Mouse (Mus musculus): ENCODE measurements around the gene Maf.

Gene Maf

GRCm38 (mm10) chr8:115707731-115708590, at the start of gene Maf:
TSS of gene Maf (minus strand) at chr8:115707794.
- DNase-seq (ENCODE audit: low spot score in 2 of 2), result peak; percentile 84 to 87

- DNase-seq (ENCODE audit: low spot score in 2 of 2), result no peak
These were observed 49.4 kb upstream of the Maf start for GRCm38 (mm10) chr8:115756965-115757364.

DNA sequence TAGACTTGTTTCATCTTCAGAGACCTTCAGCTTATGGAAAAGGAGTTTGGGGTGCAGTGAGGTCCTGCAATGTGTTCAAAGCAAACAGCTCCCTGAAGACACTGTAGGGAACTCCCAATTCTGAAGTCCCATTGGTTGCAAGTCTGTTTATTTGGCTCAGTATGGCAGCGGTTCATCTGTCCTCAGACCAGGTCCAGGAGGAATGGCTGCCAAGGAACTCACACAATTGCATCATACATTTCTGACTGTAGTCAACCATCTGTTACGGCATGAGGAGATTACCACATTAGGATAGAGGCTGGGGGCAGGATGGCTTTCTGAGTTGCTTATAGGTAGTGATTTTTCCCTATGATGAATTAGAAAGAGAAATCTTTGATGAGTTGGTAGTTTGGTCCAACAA, 48.4 kb upstream of the Maf start:
- DNase-seq (ENCODE audit: low spot score in 2 of 2), result no peak

- no peak for DNase-seq (ENCODE audit: low spot score in 2 of 2)
These were observed 47.1 kb upstream of the Maf start for GRCm38 (mm10) chr8:115754694-115755093.

DNA sequence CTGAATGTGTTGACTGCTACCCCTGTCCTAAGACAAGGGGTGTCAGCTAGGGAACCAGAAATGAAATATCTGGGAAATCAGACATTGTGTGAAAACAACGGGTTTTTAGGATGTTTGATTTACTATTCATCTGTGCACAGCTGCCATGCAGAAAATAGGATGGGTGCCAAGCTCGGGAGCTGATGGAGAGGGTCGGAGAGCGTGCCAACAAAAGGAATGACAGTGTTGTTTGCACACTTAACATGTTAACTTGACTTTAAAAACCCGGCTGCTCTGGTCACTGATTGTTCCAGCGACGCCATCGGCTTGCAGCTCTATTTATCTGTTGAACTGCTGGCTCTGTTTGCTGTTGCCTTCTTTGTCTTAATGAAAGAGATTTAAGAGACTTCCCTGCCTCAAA, 46.2 kb upstream of the Maf start:
- no peak for DNase-seq (ENCODE audit: low spot score in 2 of 2)

GRCm38 (mm10) chr8:115747426-115747825, 39.8 kb upstream of the Maf start:
- no peak for DNase-seq (ENCODE audit: low spot score in 2 of 2)

DNA sequence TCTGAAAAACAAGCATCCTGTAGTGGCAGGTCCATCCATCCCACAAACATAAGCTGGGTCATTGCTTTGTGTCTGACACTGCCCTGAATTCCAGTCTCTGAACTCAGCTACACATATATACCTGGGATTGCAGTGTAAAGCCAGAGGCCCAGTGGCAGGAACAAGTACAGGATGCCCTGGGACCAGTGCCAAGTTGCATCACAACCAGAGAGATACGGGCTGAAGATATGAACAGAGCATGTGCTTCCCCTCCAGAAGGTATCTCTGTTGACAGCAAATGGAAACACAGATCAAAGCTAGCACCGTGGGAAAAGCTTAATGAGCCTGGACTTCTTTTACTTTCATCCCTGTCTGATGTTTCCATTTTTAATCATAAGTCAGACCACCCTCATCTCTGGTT, 38.1 kb upstream of the Maf start:
- DNase-seq (ENCODE audit: low spot score in 2 of 2), result no peak

- DNase-seq (ENCODE audit: low spot score in 2 of 2), result no peak
These were observed 35.8 kb upstream of the Maf start for GRCm38 (mm10) chr8:115743441-115743840.

GRCm38 (mm10) chr8:115742646-115743045, 35.1 kb upstream of the Maf start:
- DNase-seq (ENCODE audit: low spot score in 2 of 2), result no peak

GRCm38 (mm10) chr8:115741964-115742363, 34.4 kb upstream of the Maf start:
- no peak for DNase-seq (ENCODE audit: low spot score in 2 of 2)

DNA sequence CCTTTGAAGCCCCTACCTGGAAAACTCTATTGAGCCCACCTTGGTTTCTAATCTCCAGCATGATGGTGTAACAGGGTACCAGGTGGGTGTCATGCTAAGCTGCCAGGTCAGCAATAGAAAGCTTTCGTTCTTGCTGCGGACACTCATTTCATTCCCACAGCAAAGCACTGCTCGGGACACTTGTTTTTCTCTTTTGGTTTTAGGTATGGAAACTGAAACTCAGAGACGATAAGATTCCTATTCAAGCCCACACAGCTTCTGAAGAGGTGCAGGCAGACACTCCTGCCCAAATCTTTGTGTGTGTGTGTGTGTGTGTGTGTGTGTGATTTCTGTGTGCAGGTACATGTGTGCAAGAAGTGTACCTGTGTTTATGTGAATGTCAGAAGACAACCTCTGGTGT, 32.2 kb upstream of the Maf start:
- no peak for DNase-seq (ENCODE audit: low spot score in 2 of 2)

- DNase-seq (ENCODE audit: low spot score in 2 of 2), result no peak
These were observed 24.8 kb upstream of the Maf start for GRCm38 (mm10) chr8:115732401-115732800.

DNA sequence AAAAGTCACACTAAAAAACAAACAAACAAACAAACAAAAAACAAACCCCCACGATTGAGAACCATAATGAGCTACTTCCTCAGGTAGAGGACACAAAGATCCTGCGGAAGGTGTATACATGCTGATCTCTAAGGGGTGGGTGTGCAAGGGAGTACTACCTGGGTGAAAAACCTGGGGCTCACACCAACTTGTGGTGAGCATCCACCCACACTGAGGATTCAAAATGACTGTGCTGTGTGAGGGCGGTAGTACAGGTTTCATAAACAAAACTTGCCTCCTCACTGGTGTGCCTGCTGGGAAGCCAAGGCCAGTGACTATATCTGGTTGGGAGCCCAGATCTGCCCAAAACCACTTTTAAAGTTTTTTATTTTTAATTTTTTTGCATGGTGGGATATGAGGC, 19.2 kb upstream of the Maf start:
- DNase-seq (ENCODE audit: low spot score in 2 of 2), result no peak

DNA sequence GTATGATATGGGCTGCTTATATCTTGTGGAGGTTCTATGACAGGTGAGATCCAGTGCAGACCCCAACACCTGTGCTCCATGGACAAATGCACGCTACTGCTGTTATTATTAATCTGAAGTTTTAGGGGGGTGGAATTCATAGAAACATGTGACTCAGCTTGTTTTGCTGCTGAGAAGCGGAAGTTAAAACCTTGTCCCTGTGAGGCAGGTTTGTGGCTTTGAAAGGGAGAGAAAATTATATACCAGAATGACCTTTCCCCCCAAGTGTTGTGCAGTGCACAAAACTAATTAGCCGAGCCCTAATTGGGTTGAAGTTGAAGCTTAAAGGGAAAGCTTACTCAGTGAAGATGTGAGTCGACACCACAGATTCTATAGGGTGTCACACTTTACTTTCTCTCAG, 18.6 kb upstream of the Maf start:
- DNase-seq (ENCODE audit: low spot score in 2 of 2), result no peak

DNA sequence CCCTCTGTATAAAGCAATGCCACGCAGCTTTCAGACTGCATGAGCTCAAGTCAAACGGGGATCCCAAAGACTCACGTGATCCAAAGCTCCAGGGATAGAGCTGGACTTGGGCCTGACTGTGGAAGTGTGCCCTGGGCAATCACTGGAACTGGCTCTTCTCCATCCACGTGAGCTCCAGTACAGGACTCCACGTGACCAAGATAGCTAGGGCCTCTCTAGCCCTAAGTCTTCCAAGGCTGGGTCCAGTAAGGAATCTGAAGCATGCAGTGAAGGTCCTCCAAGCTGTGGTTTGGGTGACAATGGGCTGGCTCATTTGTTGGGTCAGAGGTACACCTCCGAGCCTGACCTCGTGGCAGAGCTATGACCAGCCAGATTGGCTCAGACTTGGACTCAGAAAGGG, 11.5 kb upstream of the Maf start:
- no peak for DNase-seq (ENCODE audit: low spot score in 2 of 2)

DNA sequence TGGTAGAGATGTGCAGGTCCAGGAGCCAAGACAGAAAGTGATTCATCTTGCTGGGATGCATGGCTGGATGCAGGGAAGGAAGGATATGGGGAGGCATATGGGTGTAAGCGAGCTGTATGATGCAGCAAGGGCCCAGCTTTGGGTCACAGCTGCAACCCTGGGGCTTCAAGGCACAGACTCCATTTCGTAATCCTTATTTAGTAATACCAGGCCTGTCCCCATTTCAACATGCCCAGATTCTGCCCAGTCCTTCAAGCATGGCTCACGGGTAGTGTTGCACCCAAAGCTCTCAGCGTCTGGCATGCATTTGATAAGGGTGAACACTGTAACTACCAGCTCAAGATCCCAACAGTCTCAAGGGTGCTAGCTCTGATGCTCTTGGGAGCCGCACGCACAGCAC, 11.0 kb upstream of the Maf start:
- no peak for DNase-seq (ENCODE audit: low spot score in 2 of 2)

DNA sequence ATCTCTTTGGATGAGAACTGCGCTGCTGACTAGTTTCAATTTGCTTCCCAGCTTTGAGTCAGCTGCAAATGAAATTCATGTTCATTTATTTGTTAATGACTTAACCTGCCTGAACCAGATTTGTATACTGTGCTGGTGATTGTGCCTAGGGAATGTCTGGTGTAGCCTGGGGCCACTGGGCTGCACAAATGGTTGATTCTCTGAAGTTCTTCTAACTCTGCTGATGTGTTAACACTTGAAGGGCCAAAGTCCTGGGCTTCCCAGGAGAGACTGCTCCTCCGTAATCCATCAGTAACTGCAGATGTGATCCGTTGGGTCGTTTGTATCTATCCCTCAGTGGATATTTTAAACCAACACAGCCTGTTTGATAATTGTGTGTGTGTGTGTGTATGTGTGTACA, 7.7 kb upstream of the Maf start:
- no peak for DNase-seq (ENCODE audit: low spot score in 2 of 2)

DNA sequence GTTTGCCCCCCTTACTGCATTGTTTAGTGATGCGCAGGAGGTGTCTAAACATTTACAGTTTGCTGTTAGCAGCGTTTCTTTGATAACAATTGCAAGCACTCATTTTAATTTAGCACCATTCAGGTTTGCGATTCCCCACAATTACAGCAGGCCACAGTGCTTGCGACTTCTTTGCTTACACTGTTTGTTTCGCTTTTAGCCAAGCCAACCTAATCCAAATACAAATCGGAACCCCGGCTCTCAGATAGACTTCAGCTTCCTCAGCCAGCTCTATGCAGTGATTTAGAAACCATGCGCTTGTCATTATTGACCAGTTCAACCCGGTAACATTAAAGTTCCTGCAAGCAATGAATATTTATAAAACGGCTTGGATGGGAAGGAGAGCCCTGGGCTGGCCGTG, 3.5 kb upstream of the Maf start:
- no peak for DNase-seq (ENCODE audit: low spot score in 2 of 2)

- no peak for DNase-seq (ENCODE audit: low spot score in 2 of 2)
These were observed 2.3 kb upstream of the Maf start for GRCm38 (mm10) chr8:115709931-115710330.

DNA sequence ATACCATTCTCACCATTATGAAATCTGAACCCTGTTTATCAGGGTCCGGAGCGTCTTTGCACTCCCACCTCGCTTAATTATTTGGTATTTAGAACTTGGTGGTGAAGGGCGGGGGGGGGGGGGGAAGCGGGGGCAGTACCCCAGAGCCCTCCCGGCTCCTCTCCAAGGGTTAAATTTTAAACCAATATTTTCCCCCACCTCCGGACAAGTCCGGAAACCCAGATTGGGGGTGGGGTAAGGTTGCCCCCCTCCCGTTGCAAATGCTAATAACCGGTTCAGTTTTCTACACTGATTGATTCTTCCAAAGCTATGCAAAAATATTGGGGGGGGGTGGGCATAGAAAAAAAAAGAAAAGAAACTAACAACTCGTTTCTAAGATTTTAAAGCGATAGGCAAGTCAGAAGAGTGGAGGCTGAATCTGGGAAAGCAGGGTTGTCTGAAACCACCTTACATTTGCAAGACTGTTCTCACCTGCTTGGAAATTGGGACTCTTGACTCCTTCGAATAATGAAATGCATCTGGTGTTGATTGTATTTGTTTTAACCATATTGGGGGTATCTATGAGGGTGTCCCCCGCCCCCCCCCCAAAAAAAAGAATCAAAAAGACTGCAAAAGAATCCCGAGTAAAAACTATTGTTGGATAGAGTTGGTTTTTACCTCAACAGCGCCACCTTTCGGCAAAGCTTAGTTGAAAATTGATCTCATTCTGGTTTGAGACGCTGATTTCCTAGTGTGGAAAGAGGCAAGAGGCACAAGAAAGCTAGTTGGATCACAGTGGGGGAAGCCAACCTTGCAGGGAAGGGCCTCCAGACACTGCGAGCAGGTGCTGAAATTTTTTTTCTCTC, 1.6 kb upstream of the Maf start:
- DNase-seq (ENCODE audit: low spot score in 2 of 2), result peak; percentile 34 to 53

GRCm38 (mm10) chr8:115706861-115707730, 498 bp downstream of the Maf start:
- peak; percentile 71 to 79 for DNase-seq (ENCODE audit: low spot score in 2 of 2)

DNA sequence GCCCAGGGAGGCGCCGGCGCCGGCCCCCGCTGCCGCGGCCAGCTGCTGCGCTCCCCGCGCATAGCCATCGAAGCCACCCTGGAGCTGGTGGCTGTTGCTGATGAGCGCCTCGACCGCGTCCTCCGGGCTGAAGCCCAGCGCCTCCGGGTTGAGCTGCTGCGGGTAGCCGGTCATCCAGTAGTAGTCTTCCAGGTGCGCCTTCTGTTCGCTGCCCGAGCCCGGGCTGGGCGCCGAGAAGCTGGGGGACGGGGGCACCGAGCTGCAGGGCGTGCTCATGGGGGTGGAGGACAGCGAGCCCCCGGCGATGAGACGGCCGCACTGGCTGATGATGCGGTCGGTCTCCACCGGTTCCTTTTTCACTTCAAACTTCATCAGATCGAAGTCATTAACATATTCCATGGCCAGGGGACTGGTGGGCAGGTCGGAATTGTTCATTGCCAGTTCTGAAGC, 1.2 kb downstream of the Maf start:
- DNase-seq (ENCODE audit: low spot score in 2 of 2), result peak in 1 of 2 experiments; percentile 6

All from spleen, postnatal 36 days (tissue).